Mouse (Mus musculus) hindbrain, embryonic 11.5 days (tissue): ENCODE measurements at regions not wholly inside any gene's neighbourhood (a gene's known extent, or its start where the extent isn't known, plus 50 kb on each side); places are given as distances from the start of the nearest gene placed in this dataset.

Source experiments
- ATAC-seq: fragments of 200-750 bp; cut with Nextera tagmentation; 2 replicates; pipeline ENCODE4 v1.8.0; 2017; ENCODE audit warnings: mild to moderate bottlenecking, moderate TSS enrichment, moderate library complexity; ENCODE audit not compliant: low FRiP score
- DNase-seq: peaks from one replicate; pipeline ENCODE4 v3.0.0-alpha.2; 2015; ENCODE audit warnings: low spot score
- H3K27ac ChIP-seq: fragments of 300-500 bp; sonication (generic); 2 replicates; pipeline ENCODE4 v1.5.1; 2014; ENCODE audit warnings: mild to moderate bottlenecking, low read depth, low read length
- H3K27me3 ChIP-seq: fragments of 300-500 bp; sonication (generic); 2 replicates; pipeline ENCODE4 v1.6.1; 2014; ENCODE audit warnings: mild to moderate bottlenecking, low read length, moderate library complexity, mixed read lengths; ENCODE audit not compliant: control insufficient read depth, insufficient read depth
- H3K36me3 ChIP-seq: fragments of 300-500 bp; sonication (generic); 2 replicates; pipeline ENCODE4 v1.6.1; 2014; ENCODE audit warnings: mild to moderate bottlenecking, low read length, moderate library complexity, mixed read lengths; ENCODE audit not compliant: control insufficient read depth, insufficient read depth
- H3K4me1 ChIP-seq: fragments of 300-500 bp; sonication (generic); replicated peaks from 2 replicates; pipeline ENCODE4 v1.6.1; 2014; ENCODE audit warnings: low read length, mixed read lengths; ENCODE audit not compliant: control insufficient read depth, insufficient read depth
- H3K4me2 ChIP-seq: fragments of 300-500 bp; sonication (generic); replicated peaks from 2 replicates; pipeline ENCODE4 v1.6.1; 2014; ENCODE audit warnings: mild to moderate bottlenecking, low read depth, low read length
- H3K4me3 ChIP-seq: fragments of 300-500 bp; sonication (generic); 2 replicates; pipeline ENCODE4 v1.5.1; 2014; ENCODE audit warnings: low read depth, low read length
- H3K9ac ChIP-seq: fragments of 300-500 bp; sonication (generic); 2 replicates; pipeline ENCODE4 v1.6.1; 2014; ENCODE audit warnings: low read depth, low read length
- H3K9me3 ChIP-seq: fragments of 300-500 bp; sonication (generic); 2 replicates; pipeline ENCODE4 v1.6.1; 2016; ENCODE audit warnings: low read length; ENCODE audit not compliant: control insufficient read depth
- WGBS: fragments of 180-500 bp; shearing (Covaris S2); extraction: QIAGEN DNeasy Blood & Tissue Kit; methylation state at CpG from one replicate; pipeline ENCODE4 v1.1.7; 2014; 5-methylcytosine and 5-hydroxymethylcytosine counted together

GRCm38 (mm10) chr3:54443791-54444190 lies 82.9 kb downstream of the Postn start:
- H3K4me3 ChIP-seq, result no peak overlapping the region
- H3K4me2 ChIP-seq, result no peak overlapping the region
- WGBS, result 64% methylated on average over 1 of the region's 1 CpGs
- no peaks in the 10 kb centered on the region for H3K36me3 ChIP-seq
- H3K4me1 ChIP-seq, result no peaks in the 10 kb centered on the region
- no peak overlapping the region for H3K27ac ChIP-seq
- H3K9ac ChIP-seq, result no peak overlapping the region
- no peak for DNase-seq
- no peaks in the 10 kb centered on the region for H3K9me3 ChIP-seq
- no peak for ATAC-seq
- H3K27me3 ChIP-seq, result no peaks in the 10 kb centered on the region

- no peak overlapping the region for H3K27ac ChIP-seq
- no peaks in the 10 kb centered on the region for H3K36me3 ChIP-seq
- WGBS, result 27% methylated on average over 3 of the region's 3 CpGs
- no peak for ATAC-seq
- no peaks in the 10 kb centered on the region for H3K9me3 ChIP-seq
- no peaks in the 10 kb centered on the region for H3K4me1 ChIP-seq
- H3K9ac ChIP-seq, result no peak overlapping the region
- DNase-seq, result no peak
- no peaks in the 10 kb centered on the region for H3K27me3 ChIP-seq
- H3K4me3 ChIP-seq, result no peak overlapping the region
- no peak overlapping the region for H3K4me2 ChIP-seq
Observed at GRCm38 (mm10) chr3:54446889-54447288, 86.0 kb downstream of the Postn start.

- DNase-seq, result no peak
- Histone ChIP-seq H3K4me1 (no peaks in the 10 kb centered on the region), H3K27ac (no peak overlapping the region), H3K4me3 (no peak overlapping the region), H3K4me2 (no peak overlapping the region), H3K9me3 (no peaks in the 10 kb centered on the region), H3K9ac (no peak overlapping the region), H3K27me3 (no peaks in the 10 kb centered on the region), H3K36me3 (no peaks in the 10 kb centered on the region)
- WGBS, result 87% methylated on average over 2 of the region's 2 CpGs
- no peak for ATAC-seq
Observed at GRCm38 (mm10) chr3:54457416-54457815, 96.5 kb downstream of the Postn start.

GRCm38 (mm10) chr3:54461366-54461765 lies 100.5 kb downstream of the Postn start:
- Histone ChIP-seq H3K4me2 (no peak overlapping the region), H3K27me3 (no peaks in the 10 kb centered on the region), H3K27ac (no peak overlapping the region), H3K9me3 (no peaks in the 10 kb centered on the region), H3K9ac (no peak overlapping the region), H3K4me3 (no peak overlapping the region), H3K4me1 (no peaks in the 10 kb centered on the region), H3K36me3 (no peaks in the 10 kb centered on the region)
- WGBS, result 94% methylated on average over 6 of the region's 6 CpGs
- DNase-seq, result no peak
- no peak for ATAC-seq

- H3K36me3 ChIP-seq, result no peaks in the 10 kb centered on the region
- no peaks in the 10 kb centered on the region for H3K27me3 ChIP-seq
- H3K4me1 ChIP-seq, result no peaks in the 10 kb centered on the region
- no peak for ATAC-seq
- no peak for DNase-seq
- no peaks in the 10 kb centered on the region for H3K9me3 ChIP-seq
- H3K9ac ChIP-seq, result no peak overlapping the region
- H3K27ac ChIP-seq, result no peak overlapping the region
- no peak overlapping the region for H3K4me3 ChIP-seq
- H3K4me2 ChIP-seq, result no peak overlapping the region
Observed at GRCm38 (mm10) chr3:54466097-54466496, 105.2 kb downstream of the Postn start.

GRCm38 (mm10) chr3:54474209-54474608 lies 113.3 kb downstream of the Postn start:
- Histone ChIP-seq H3K4me1 (no peaks in the 10 kb centered on the region), H3K9me3 (no peaks in the 10 kb centered on the region), H3K4me2 (no peak overlapping the region), H3K9ac (no peak overlapping the region), H3K4me3 (no peak overlapping the region), H3K27me3 (no peaks in the 10 kb centered on the region), H3K27ac (no peak overlapping the region), H3K36me3 (no peaks in the 10 kb centered on the region)
- no peak for ATAC-seq
- no peak for DNase-seq
- WGBS, result 84% methylated on average over 6 of the region's 6 CpGs

GRCm38 (mm10) chr3:54475879-54476278 lies 115.0 kb downstream of the Postn start:
- Histone ChIP-seq H3K9me3 (no peaks in the 10 kb centered on the region), H3K4me2 (no peak overlapping the region), H3K27ac (no peak overlapping the region), H3K4me3 (no peak overlapping the region), H3K36me3 (no peaks in the 10 kb centered on the region), H3K4me1 (no peaks in the 10 kb centered on the region), H3K27me3 (no peaks in the 10 kb centered on the region), H3K9ac (no peak overlapping the region)
- no peak for ATAC-seq
- WGBS, result 85% methylated on average over 3 of the region's 3 CpGs
- no peak for DNase-seq

- Histone ChIP-seq H3K36me3 (no peaks in the 10 kb centered on the region), H3K4me2 (no peak overlapping the region), H3K9me3 (no peaks in the 10 kb centered on the region), H3K9ac (no peak overlapping the region), H3K4me3 (no peak overlapping the region), H3K27ac (no peak overlapping the region), H3K27me3 (no peaks in the 10 kb centered on the region), H3K4me1 (no peaks in the 10 kb centered on the region)
- WGBS, result 88% methylated on average over 4 of the region's 4 CpGs
- DNase-seq, result no peak
- no peak for ATAC-seq
Observed at GRCm38 (mm10) chr3:54477986-54478385, 117.1 kb downstream of the Postn start.

- WGBS, result 81% methylated on average over 6 of the region's 6 CpGs
- Histone ChIP-seq H3K27ac (no peak overlapping the region), H3K4me1 (no peaks in the 10 kb centered on the region), H3K4me2 (no peak overlapping the region), H3K36me3 (no peaks in the 10 kb centered on the region), H3K4me3 (no peak overlapping the region), H3K27me3 (no peaks in the 10 kb centered on the region), H3K9me3 (no peaks in the 10 kb centered on the region), H3K9ac (no peak overlapping the region)
- ATAC-seq (no peak), DNase-seq (no peak)
Observed at GRCm38 (mm10) chr3:54480251-54480650, 119.3 kb downstream of the Postn start.
